Mouse (Mus musculus) retina, postnatal 7 days (tissue): Measurements from ENCODE around the gene Kctd17.

Experiments used
- DNase-seq: peaks from one replicate; pipeline ENCODE4 v3.0.0-alpha.2; 2012; ENCODE audit warnings: low read depth, low spot score

The Kctd17 gene

GRCm38 (mm10) chr15:78414157-78414556 is 14.2 kb upstream of the Kctd17 start:
- no peak for DNase-seq

GRCm38 (mm10) chr15:78416937-78417336 is 11.4 kb upstream of the Kctd17 start:
- no peak for DNase-seq

GRCm38 (mm10) chr15:78420395-78420794 is 8.0 kb upstream of the Kctd17 start:
- no peak for DNase-seq

GRCm38 (mm10) chr15:78422046-78422956 is 6.1 kb upstream of the Kctd17 start:
- DNase-seq = peak; percentile 76

- no peak for DNase-seq
Measured at GRCm38 (mm10) chr15:78424507-78424906, 3.9 kb upstream of the Kctd17 start.

- DNase-seq = no peak
Measured at GRCm38 (mm10) chr15:78425230-78425629, 3.1 kb upstream of the Kctd17 start.

- DNase-seq = no peak
Measured at GRCm38 (mm10) chr15:78429139-78429459, 735 bp downstream of the Kctd17 start.

- no peak for DNase-seq
Measured at GRCm38 (mm10) chr15:78429871-78430622, 1.7 kb downstream of the Kctd17 start.

- no peak for DNase-seq
Measured at GRCm38 (mm10) chr15:78430874-78431273, 2.5 kb downstream of the Kctd17 start.

GRCm38 (mm10) chr15:78431541-78432121 is 3.3 kb downstream of the Kctd17 start:
- no peak for DNase-seq

GRCm38 (mm10) chr15:78434896-78435520 is 6.6 kb downstream of the Kctd17 start:
- peak; percentile 34 for DNase-seq

GRCm38 (mm10) chr15:78435681-78436080 is 7.3 kb downstream of the Kctd17 start:
- DNase-seq = no peak

GRCm38 (mm10) chr15:78436380-78437192 is 8.2 kb downstream of the Kctd17 start:
- DNase-seq = peak; percentile 52

- peak; percentile 6 for DNase-seq
Measured at GRCm38 (mm10) chr15:78437237-78438017, 9.1 kb downstream of the Kctd17 start.

- no peak for DNase-seq
Measured at GRCm38 (mm10) chr15:78438018-78438394, 9.6 kb downstream of the Kctd17 start.

- DNase-seq = no peak
Measured at GRCm38 (mm10) chr15:78438505-78438904, 10.1 kb downstream of the Kctd17 start.

- DNase-seq = no peak
Measured at GRCm38 (mm10) chr15:78438973-78439372, 10.6 kb downstream of the Kctd17 start.

GRCm38 (mm10) chr15:78442231-78442630 is 13.9 kb downstream of the Kctd17 start:
- no peak for DNase-seq

- DNase-seq = no peak
Measured at GRCm38 (mm10) chr15:78443857-78444256, 15.5 kb downstream of the Kctd17 start.

GRCm38 (mm10) chr15:78447121-78447520 is 18.8 kb downstream of the Kctd17 start:
- no peak for DNase-seq
